Mouse (Mus musculus) spleen, postnatal 10 days (tissue): Measurements from ENCODE around the gene Mrgbp.

Source experiments
- DNase-seq, 2 experiments: peaks; one replicate each; pipeline ENCODE4 v3.0.0; 2021 to 2022; ENCODE audit warnings: low spot score in 2 of 2

Mrgbp gene

GRCm38 (mm10) chr2:180589123-180589831, 8.2 kb downstream of the Mrgbp start, which contains the start of gene Ogfr:
TSS of gene Ogfr (plus strand) at chr2:180589245.
- peak; percentile 83 to 85 for DNase-seq

- no peak for DNase-seq
Measured at GRCm38 (mm10) chr2:180597490-180597889, 16.4 kb downstream of the Mrgbp start, which contains the start of gene Col9a3. TSS of gene Col9a3 (plus strand) at chr2:180597790.

- no peak for DNase-seq
Measured at GRCm38 (mm10) chr2:180598157-180598705, 17.1 kb downstream of the Mrgbp start.

- no peak for DNase-seq
Measured at GRCm38 (mm10) chr2:180600569-180601021, 19.5 kb downstream of the Mrgbp start.

GRCm38 (mm10) chr2:180604781-180605180, 23.7 kb downstream of the Mrgbp start:
- no peak for DNase-seq

- DNase-seq, result no peak
Measured at GRCm38 (mm10) chr2:180610283-180610682, 29.2 kb downstream of the Mrgbp start.

- DNase-seq, result no peak
Measured at GRCm38 (mm10) chr2:180611882-180612281, 30.8 kb downstream of the Mrgbp start.
